Mouse (Mus musculus) liver, embryonic 11.5 days (tissue): ENCODE measurements around the gene Cpeb1. TPM values are rescaled to one million over a fixed set of nuclear protein-coding genes. Genes with fewer than 3 reads are reported as not detected.

Experiments used
- ATAC-seq: fragments of 200-750 bp; cut with Nextera tagmentation; replicated peaks from 2 replicates; pipeline ENCODE4 v1.8.0; 2017; ENCODE audit warnings: moderate number of reproducible peaks, mild to moderate bottlenecking, moderate TSS enrichment, moderate library complexity; ENCODE audit not compliant: low FRiP score
- DNase-seq: peaks from one replicate; pipeline ENCODE4 v3.0.0-alpha.2; 2017; ENCODE audit warnings: low spot score
- H3K27ac ChIP-seq: fragments of 300-500 bp; sonication (generic); 2 replicates; pipeline ENCODE4 v1.5.1; 2014; ENCODE audit warnings: mild to moderate bottlenecking, low read depth, low read length, control low read depth
- H3K27me3 ChIP-seq: fragments of 300-500 bp; sonication (generic); replicated peaks from 2 replicates; pipeline ENCODE4 v1.6.1; 2014; ENCODE audit warnings: low read length, mixed read lengths; ENCODE audit not compliant: control insufficient read depth, insufficient read depth
- H3K36me3 ChIP-seq: fragments of 300-500 bp; sonication (generic); 2 replicates; pipeline ENCODE4 v1.6.1; 2014; ENCODE audit warnings: mild to moderate bottlenecking, low read length, moderate library complexity, mixed read lengths; ENCODE audit not compliant: control insufficient read depth, insufficient read depth
- H3K4me1 ChIP-seq: fragments of 300-500 bp; sonication (generic); replicated peaks from 2 replicates; pipeline ENCODE4 v1.6.1; 2014; ENCODE audit warnings: low read length, mixed read lengths; ENCODE audit not compliant: control insufficient read depth, insufficient read depth
- H3K4me2 ChIP-seq: fragments of 300-500 bp; sonication (generic); 2 replicates; pipeline ENCODE4 v1.6.1; 2014; ENCODE audit warnings: mild to moderate bottlenecking, control low read depth, moderate library complexity
- H3K4me3 ChIP-seq: fragments of 300-500 bp; sonication (generic); 2 replicates; pipeline ENCODE4 v1.5.1; 2014; ENCODE audit warnings: low read depth, low read length, control low read depth
- H3K9ac ChIP-seq: fragments of 300-500 bp; sonication (generic); 2 replicates; pipeline ENCODE4 v1.6.1; 2014; ENCODE audit warnings: low read depth, low read length, control low read depth
- H3K9me3 ChIP-seq: fragments of 300-500 bp; sonication (generic); 2 replicates; pipeline ENCODE4 v1.6.1; 2016; ENCODE audit warnings: low read length, inconsistent platforms, mixed read lengths; ENCODE audit not compliant: control insufficient read depth
- WGBS: fragments of 180-500 bp; shearing (Covaris S2); extraction: QIAGEN DNeasy Blood & Tissue Kit; methylation state at CpG from one replicate; pipeline ENCODE4 v1.1.7; 2014; 5-methylcytosine and 5-hydroxymethylcytosine counted together
- polyA plus RNA-seq: library from polyadenylated mRNA; unstranded; fragments of >200 nt; fragmentation: Nextera tagmentation; extraction: Ambion mirVana; gene quantifications from 2 replicates; pipeline ENCODE4 v1.2.1, GENCODE M21; 2014

Cpeb1 gene
- polyA plus RNA-seq, 1 experiment from 2014 or later = 0.27 TPM

DNA sequence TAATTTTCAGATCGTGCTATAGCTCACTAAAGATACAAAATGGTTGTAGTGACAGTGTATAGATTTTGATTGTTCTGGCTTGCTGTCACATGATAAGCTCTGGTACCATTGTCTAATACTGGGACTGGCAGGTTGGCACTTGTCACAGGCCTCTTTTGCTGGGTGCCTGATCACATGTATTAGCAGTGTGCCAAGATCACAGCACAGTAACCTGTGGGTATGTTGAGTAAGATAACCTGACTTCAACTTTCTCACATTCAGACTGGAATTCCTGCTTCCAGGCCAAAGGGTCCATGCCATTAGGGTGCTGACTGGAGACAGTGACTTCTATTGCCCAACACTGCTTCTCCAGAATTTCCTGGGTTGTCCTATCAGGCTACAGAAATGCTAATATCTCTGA, 144.1 kb downstream of the Cpeb1 start:
- no peak overlapping the region for H3K27ac ChIP-seq
- H3K36me3 ChIP-seq = no peaks in the 10 kb centered on the region
- 86% methylated on average over 1 of the region's 1 CpGs for WGBS
- H3K9ac ChIP-seq = no peak overlapping the region
- H3K9me3 ChIP-seq = no peaks in the 10 kb centered on the region
- no peak for DNase-seq
- H3K4me2 ChIP-seq = no peak overlapping the region
- H3K4me1 ChIP-seq = no peaks in the 10 kb centered on the region
- no peak overlapping the region for H3K4me3 ChIP-seq
- H3K27me3 ChIP-seq = no peaks in the 10 kb centered on the region
- no peak for ATAC-seq

DNA sequence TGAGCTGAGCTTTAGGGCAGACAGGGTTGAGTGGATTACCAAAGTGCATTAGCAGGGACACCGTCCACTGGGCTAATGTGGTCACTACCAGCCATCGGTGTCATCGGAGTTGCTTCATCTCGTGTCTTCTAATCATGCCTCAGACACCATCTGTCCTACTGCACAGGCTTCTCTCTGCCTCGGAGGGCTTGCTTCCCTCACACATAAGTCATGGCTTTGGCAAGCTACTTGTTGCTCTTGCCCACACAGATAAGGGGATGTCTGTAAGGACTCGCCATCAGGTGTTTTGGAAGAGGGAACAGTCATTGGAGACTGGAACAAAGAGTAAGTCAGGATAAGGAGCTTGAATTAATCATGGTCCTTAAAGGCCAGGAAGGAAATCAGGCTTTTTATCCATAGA, 146.0 kb downstream of the Cpeb1 start:
- 70% methylated on average over 6 of the region's 6 CpGs for WGBS
- no peak for ATAC-seq

DNA sequence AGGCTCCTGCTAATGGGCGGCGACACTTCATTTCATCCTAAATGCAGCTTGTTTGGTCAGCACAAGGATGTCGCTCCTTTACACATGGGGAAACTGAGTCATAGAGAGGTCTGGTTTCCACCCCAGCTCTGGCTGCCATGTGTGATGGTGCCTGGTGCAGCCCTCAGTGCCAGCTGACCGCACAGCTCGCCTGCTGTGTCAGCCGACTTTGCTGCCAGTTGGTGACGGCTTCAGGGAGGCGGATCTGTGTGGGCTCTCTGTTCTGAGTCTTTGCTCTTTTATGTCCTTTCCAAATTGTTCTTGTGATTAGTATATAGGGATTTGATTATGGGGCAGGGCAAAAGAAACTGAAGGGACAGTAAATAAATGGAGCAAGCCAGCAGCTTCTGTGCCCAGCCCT, 147.5 kb downstream of the Cpeb1 start:
- Histone ChIP-seq H3K27me3 (no peaks in the 10 kb centered on the region), H3K4me3 (no peak overlapping the region), H3K4me2 (no peak overlapping the region), H3K9me3 (no peaks in the 10 kb centered on the region), H3K36me3 (no peaks in the 10 kb centered on the region), H3K27ac (no peak overlapping the region), H3K4me1 (no peaks in the 10 kb centered on the region), H3K9ac (no peak overlapping the region)
- ATAC-seq (no peak), DNase-seq (no peak)
- WGBS = 80% methylated on average over 8 of the region's 8 CpGs

More for the DNA sequence above, 146.0 kb downstream of the Cpeb1 start:
- Histone ChIP-seq H3K36me3 (no peaks in the 10 kb centered on the region), H3K9ac (no peak overlapping the region), H3K9me3 (no peaks in the 10 kb centered on the region), H3K4me2 (no peak overlapping the region), H3K4me3 (no peak overlapping the region), H3K4me1 (no peaks in the 10 kb centered on the region), H3K27me3 (no peaks in the 10 kb centered on the region), H3K27ac (no peak overlapping the region)
- no peak for DNase-seq

- no peak overlapping the region for H3K4me3 ChIP-seq
- no peak overlapping the region for H3K27ac ChIP-seq
Measured at GRCm38 (mm10) chr7:81304675-81305074, 150.6 kb downstream of the Cpeb1 start.

DNA sequence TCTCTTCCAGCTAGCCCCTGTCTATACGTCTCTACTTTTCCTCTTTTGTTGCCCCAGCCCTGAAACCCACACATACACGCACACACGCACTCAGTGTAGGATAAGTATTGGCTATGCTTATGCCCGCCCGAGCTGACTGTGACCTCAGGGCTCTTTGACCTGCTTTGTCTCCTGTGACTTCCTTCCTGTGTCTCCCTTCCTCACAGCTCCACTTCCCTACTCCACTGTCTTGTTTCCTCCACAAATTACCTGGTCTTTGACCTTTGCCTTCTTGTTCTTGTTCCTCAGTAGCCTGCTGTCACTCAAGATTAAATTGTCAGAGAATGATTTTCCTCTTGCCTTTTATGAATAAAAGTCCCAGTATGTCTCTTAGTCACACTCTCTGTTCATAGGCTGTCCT, 151.2 kb downstream of the Cpeb1 start:
- Histone ChIP-seq H3K4me1 (no peaks in the 10 kb centered on the region), H3K27me3 (no peaks in the 10 kb centered on the region), H3K4me2 (no peak overlapping the region), H3K36me3 (no peaks in the 10 kb centered on the region), H3K9me3 (no peaks in the 10 kb centered on the region), H3K27ac (no peak overlapping the region), H3K9ac (no peak overlapping the region), H3K4me3 (no peak overlapping the region)
- 52% methylated on average over 5 of the region's 5 CpGs for WGBS
- DNase-seq (no peak), ATAC-seq (no peak)

More at GRCm38 (mm10) chr7:81304675-81305074, 150.6 kb downstream of the Cpeb1 start:
- Histone ChIP-seq H3K9me3 (no peaks in the 10 kb centered on the region), H3K4me2 (no peak overlapping the region), H3K4me1 (no peaks in the 10 kb centered on the region), H3K27me3 (no peaks in the 10 kb centered on the region), H3K9ac (no peak overlapping the region), H3K36me3 (no peaks in the 10 kb centered on the region)
- DNase-seq = no peak
- WGBS = 83% methylated on average over 5 of the region's 5 CpGs
- no peak for ATAC-seq

DNA sequence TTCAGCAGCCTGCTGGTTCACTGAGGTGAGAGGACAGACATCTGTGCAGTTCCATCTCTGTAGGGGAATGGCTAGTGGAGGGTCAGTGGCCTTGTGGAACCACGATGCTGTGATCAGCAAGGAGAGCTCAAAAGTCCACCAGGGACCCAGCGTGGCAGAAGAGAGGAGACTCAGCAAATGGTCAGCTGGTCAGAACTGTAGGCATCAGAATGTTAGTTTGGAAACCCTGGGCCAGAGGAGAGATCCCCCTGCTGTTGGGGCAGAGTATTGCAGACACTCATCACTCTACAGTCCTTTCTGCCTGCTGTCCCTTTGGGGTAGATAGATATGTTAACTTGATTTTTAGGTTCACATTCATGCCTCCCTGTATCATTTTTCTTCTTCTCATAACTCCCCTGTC, 151.6 kb downstream of the Cpeb1 start:
- ATAC-seq (no peak), DNase-seq (no peak)
- WGBS = 80% methylated on average over 2 of the region's 2 CpGs
- Histone ChIP-seq H3K9ac (no peak overlapping the region), H3K27me3 (no peaks in the 10 kb centered on the region), H3K36me3 (no peaks in the 10 kb centered on the region), H3K4me2 (no peak overlapping the region), H3K4me1 (no peaks in the 10 kb centered on the region), H3K4me3 (no peak overlapping the region), H3K27ac (no peak overlapping the region), H3K9me3 (no peaks in the 10 kb centered on the region)

DNA sequence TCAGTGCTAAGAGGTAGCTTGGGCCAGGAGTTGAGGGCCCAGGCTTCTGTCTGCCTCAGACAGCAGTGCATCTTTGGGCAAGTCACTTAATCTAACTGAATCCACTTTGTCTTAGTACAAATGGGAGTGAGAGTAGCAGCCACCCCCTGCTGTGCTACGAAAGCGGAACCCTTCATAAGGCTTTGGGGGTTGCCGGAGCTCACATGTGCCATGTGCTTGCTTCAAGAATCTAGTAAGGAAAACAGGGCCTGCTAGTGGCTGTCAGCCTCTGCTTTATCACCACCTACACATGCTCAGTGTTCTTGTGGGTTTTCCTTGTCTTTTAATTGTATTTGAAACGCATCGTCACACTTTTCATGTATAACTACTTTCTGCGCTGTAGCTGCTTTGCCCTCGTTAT, 153.9 kb downstream of the Cpeb1 start:
- Histone ChIP-seq H3K9ac (no peak overlapping the region), H3K27ac (no peak overlapping the region), H3K4me2 (no peak overlapping the region), H3K4me3 (no peak overlapping the region), H3K36me3 (no peaks in the 10 kb centered on the region), H3K9me3 (no peaks in the 10 kb centered on the region), H3K27me3 (no peaks in the 10 kb centered on the region), H3K4me1 (no peaks in the 10 kb centered on the region)
- DNase-seq (no peak), ATAC-seq (no peak)
- 82% methylated on average over 7 of the region's 7 CpGs for WGBS

GRCm38 (mm10) chr7:81298206-81298605, 157.1 kb downstream of the Cpeb1 start:
- no peaks in the 10 kb centered on the region for H3K36me3 ChIP-seq
- H3K4me3 ChIP-seq = no peak overlapping the region
- no peak overlapping the region for H3K4me2 ChIP-seq
- H3K9me3 ChIP-seq = no peaks in the 10 kb centered on the region
- WGBS = 44% methylated on average over 6 of the region's 6 CpGs
- DNase-seq (no peak), ATAC-seq (no peak)
- H3K27me3 ChIP-seq = no peaks in the 10 kb centered on the region
- H3K4me1 ChIP-seq = no peaks in the 10 kb centered on the region
- H3K27ac ChIP-seq = no peak overlapping the region
- H3K9ac ChIP-seq = no peak overlapping the region
